Mouse (Mus musculus): ENCODE data around the gene Syt15.

Syt15 gene

DNA sequence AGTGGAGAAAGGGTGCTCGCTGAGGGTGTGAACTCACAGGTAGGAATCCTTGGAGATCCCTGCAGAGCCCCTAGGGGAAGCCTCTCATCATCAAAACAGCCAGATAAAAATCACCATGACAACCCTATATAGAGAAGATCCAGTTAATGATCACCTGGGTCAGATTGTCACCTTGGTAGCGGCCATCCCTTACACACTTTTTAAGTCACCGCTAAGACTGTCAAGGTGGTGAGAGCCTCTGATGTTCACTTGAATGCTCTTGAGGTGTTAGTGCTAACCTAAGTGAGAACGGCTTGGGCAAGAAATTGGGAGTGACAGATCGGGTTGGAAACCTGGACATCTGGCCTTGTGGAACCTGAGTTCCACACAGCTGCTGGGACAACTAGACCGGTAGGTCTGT lies at the start of gene Syt15:
Gene Syt15 (plus strand): TSS at position 301 of the 400 bp plus-strand sequence.
- no peak for DNase-seq (ENCODE audit: low spot score in 2 of 2)

DNA sequence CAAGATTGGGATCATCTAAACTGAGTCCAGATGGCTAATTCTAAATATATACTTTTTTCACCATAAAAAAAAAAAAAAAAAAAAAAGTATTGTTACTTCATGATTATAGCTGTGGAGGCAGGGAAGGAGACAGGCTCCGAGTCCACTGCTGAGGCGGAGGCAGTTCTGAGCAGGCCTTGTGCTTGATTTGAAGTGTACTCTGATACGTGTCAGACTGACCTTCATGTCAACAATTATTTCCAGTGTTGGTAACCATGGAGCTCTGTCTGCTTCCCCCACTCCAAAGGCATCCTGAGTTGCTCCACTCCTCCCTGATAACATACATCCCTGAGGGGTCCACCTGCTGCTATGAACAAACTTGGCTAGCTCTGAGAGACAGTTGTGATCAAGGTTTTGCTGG lies 48.3 kb upstream of the Syt15 start:
- DNase-seq (ENCODE audit: low spot score in 2 of 2) = no peak

DNA sequence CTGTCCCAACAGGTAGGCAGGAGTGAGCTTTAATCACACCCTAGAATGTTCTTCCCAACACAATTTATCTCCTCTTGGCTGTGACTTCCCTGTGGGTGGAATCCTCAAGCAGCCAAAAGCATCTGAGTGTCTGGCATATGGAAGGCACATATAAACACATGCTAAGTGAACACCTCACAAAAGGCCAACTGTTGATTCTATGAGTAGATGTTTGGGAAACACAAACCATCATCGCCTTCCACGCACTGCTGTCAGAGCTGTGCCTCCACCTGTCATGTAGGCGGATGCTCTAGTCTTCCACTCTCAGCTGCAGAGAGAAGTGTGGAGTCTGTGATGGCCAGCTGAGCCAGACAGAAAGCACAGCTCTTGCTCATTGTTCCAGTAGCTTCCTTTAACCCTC lies 40.0 kb upstream of the Syt15 start:
- peak; percentile 57 to 89 for DNase-seq (ENCODE audit: low spot score in 2 of 2)

DNA sequence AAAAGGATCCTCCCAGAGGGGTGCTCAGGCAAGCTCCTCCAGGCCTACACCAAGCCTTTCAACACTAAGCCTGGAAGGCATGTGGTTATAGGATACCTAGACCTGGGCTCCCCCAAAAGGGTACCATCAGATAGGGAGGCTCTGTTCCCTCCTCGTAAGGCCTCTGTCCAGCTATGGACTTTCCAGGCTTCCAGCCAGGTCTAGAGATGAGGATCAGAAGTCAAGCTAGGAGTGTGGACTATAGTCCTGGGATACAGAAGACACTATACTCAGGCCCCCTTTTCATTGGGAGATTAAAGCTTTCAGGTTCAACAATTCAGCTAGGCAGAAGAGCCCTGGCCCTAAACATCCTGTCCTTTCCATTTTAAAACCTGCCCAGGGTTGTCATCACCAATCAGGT lies 36.3 kb upstream of the Syt15 start:
- no peak for DNase-seq (ENCODE audit: low spot score in 2 of 2)

DNA sequence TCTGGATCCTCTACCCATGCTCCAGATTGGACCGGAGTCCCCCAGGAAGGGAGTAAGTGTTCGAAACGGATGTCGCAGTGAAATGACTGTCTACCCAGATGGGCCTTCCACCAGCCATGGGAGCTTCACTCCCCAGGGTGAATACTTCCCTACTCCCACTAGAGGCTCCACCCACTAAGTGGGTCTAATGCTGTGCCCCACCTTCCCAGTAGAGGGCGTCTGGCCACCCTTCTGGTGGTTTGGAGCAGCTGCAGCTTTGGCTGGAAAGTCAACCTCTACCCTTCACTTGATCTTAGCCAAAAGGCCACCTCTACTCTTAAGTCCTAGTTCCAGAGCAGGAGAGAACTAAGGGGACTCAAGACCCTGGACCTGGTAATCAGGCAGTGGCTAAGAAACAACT lies 30.8 kb upstream of the Syt15 start:
- DNase-seq (ENCODE audit: low spot score in 2 of 2) = peak in 1 of 2 experiments; percentile 28

DNA sequence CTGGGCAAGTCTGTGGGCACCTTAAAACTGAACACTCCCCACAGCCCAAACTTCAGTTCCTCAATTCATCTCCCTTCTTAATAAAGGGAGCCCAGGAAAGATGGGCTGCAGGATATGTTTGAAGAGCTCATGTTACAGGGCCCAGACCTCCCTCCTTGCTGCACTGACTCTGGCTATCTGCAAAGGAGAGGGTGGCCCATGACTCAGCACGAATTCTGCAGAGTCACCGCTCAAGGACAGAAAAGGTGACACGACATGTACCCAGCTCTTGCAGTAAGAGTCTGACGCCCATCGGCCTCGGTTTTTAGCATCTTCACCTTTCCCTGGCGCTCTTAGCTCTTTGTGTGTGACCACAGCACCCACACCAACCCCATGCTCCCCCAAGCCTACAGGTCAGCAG lies 29.0 kb upstream of the Syt15 start:
- no peak for DNase-seq (ENCODE audit: low spot score in 2 of 2)

DNA sequence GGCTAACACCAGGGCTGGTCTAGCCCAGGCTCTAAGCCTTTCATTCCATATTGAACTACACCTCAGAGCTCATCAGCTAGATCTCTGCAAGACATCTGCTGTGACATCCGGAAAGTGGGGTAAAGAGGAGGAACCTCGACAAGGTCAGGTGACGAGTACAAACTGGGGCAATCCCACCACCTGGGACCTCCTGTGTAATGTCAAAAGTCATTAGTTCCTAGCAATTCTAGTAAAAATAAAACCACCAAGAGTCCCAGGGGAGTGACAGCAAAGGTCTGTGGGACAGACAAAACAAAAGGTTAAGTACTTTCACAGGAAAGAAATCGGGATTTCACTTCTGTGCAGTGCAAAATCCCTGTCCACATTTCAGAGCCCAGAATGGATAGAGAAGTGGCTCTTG lies 25.5 kb upstream of the Syt15 start:
- DNase-seq (ENCODE audit: low spot score in 2 of 2) = no peak

DNA sequence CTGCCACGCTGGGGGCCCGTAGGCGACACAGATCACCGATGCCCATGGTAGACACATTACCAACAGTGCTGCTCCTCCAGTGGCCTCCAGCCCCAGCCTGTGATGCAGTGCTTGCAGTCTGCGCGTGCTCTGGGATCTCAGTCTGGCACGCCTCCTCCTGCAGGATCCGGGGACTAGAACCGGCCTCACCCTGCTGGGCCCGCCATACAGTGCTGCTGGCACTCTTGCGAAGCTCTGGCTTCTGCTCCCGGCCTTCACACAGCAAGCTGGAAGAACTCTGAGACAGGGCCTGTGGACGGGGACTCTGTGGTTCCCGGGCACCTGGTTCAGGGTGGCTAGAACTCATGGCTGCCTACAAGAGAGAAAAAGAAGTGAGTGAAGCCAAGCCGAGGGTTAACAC lies 23.9 kb upstream of the Syt15 start:
- no peak for DNase-seq (ENCODE audit: low spot score in 2 of 2)

DNA sequence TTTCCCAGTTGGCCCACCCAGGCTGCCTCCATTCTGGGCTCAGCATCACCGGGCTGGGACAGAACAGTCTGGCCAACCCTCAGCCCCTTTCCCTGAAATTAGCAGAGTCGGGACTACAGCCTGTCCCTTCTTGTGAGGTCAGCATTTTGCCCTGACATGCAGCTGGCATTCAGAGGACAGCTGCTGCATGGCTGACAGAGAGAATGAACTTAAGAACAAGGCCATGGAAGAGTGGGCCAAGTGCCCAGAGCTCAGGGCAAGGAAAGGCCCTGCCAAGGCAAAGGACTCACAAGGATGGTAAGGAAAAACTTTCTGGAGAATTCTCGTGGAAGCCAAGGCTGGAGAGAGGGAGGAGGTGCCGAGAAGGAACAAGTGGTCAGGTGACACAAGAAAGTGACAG lies 22.7 kb upstream of the Syt15 start:
- no peak for DNase-seq (ENCODE audit: low spot score in 2 of 2)

DNA sequence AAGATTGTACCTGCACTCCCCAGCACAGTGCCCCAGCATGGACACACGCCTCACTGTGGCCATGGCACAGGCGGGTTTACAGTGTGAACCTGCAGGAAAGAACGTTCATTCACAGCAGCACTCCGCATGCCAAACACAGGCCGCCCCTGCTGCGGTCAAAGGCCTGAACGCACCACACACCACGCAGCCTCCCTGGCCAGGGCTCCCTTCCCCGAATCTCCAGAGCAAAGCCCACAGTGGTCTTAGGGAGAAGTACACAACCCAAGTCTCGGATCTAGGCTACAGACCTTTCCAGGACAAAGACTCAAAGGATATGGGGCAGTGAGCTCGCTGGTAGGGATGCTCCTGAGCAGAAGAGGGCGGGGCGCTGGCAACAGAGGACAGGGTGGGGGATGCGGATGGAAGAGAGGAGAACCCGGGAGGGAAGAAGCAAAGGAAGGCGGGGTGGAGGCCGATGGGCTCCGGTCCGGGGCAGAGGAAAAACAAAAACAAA lies 18.6 kb upstream of the Syt15 start:
- no peak for DNase-seq (ENCODE audit: low spot score in 2 of 2)

DNA sequence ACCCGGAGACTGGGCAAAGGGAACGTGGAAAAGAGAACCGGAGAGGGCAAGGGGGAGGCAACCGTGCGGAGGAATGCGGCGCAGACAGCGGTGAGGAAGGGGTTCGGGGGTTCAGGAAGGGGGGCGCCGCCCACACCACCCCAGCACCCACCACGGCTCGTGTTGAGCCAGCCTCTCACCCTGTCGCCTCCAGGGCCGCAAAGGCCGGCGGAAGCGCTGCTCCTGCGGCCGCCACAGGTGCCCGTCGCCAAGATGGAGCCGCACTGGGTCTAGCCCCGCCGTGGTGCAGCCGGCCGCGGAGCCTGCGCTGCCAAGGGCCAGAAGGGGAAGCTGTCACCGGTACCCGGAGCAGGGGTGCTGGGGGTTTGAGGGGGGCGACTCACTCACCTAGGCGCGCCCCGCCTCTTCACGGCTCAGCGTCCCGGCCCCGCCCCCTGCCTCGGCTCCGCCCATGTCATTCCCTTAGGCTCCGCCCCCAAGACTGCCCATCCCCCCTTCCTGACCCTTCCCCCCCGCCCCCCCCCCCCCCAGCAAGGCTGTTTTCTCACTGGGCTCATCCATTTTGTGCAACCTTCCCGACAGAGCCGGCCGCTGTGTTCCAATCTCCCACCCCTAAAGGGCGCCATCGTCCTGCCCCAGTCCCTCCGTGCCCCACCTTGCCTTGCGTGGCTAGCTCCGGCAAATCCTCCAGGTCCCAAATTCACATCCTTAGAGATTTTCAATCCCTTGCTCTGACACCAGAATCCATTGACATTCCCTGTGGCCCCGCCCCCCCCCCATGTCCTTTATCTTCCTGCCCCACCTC lies 18.0 kb upstream of the Syt15 start, which contains the start of gene Gprin2:
Gene Gprin2 (minus strand): TSS at position 423 of the 805 bp plus-strand sequence.
- no peak for DNase-seq (ENCODE audit: low spot score in 2 of 2)

DNA sequence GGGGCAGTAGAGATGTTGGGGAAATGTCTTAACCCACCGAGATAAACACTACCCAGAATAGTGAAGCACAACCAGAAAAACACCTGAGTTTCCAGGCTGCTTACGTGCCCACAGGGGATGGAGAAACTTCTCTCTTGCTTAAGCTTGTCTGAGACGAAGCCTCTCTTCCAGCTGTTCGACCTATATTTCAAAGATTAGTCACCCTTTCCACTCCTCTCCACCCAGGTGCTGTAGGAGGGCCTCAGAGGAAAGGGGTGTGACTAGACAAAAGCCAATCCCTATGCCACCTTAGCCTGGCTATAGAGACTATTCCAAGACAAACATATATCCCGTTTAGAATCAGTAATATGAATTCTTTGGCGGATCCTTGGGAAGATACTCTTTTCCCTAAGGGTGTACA lies 11.4 kb upstream of the Syt15 start:
- no peak for DNase-seq (ENCODE audit: low spot score in 2 of 2)

DNA sequence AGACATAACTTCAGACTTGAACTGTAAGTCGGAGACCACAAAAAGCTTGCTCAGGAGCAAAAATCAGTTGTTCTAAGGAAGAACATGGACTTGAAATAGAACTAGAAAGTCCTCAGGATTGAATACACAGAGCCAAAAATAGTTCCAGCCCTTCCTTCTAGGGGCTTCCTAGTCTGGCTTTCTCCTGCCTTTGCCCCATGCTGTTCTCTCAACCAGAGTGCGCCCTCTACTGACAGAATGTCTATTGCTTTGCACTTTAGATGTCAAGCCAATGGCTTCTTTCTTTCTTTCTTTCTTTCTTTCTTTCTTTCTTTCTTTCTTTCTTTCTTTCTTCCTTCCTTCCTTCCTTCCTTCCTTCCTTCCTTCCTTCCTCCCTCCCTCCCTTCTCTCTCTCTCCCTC lies 10.7 kb upstream of the Syt15 start:
- peak in 1 of 2 experiments; percentile 52 for DNase-seq (ENCODE audit: low spot score in 2 of 2)

DNA sequence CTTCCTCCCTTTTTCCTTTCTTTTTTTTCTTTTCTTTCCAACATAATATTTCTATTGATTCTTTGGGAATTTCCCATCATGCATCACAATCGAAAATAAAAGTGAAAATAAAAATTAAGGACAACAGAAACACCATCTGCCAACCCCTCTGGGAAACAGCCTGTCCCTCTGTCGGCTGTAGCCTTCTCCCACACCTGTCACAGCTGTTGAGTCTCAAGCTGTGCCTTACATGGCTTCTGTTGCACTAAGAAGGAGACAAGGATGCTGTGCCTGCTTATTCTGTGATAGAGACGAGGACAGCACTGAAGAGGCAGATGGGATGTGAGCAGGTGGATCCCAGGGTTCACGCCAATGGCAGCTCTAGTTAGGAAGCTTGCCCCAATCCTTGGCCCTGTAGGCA lies 10.3 kb upstream of the Syt15 start:
- DNase-seq (ENCODE audit: low spot score in 2 of 2) = no peak

DNA sequence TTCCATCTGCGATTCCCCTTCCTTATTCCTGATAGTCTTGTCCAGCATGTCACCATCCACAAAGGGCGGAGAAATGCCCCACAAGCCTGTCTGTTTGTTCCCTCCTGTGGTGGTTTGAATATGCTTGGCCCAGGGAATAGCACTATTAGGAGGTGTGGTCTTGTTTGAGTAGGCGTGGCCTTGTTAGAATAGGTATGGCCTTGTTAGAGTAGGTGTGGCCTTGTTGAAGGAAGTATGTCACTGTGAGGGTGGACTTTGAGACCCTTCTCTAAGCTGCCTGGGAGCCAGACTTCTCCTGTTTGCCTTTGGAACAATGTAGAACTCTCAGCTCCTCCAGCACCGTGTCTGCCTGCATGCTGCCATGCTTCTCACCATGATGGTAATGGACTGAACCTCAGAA lies 9.5 kb upstream of the Syt15 start:
- DNase-seq (ENCODE audit: low spot score in 2 of 2) = no peak

DNA sequence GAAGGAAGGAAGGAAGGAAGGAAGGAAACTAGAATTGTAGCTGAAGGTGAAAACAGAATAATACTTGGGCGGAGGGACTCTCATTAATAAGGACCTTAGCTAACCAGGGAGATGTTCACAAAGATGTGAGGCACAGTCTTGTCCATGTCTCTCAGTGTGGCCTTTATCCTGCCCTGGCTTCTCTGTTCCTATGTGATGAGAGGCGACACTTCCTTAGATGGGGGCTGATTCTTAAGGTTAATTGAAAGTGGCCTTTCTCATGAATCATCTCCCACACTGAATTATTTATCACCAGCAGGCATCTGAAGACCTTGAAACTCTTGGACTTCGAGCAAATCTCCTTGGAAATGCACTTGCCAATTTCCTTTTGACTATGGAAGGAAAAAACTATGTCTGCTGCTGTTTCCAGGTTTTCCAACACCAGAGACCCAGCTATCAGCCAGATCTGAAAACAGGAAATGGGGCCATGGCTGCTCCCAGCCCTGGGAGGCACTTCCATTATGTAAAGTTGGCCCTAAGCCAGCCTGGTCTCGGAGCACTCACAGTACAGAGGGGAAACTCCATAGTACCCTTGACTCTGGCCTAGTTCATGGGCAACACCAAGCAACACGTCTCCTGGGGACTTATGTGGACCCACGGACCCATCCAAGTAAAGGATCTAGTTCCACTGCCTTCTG lies 3.8 kb upstream of the Syt15 start:
- DNase-seq (ENCODE audit: low spot score in 2 of 2) = no peak

DNA sequence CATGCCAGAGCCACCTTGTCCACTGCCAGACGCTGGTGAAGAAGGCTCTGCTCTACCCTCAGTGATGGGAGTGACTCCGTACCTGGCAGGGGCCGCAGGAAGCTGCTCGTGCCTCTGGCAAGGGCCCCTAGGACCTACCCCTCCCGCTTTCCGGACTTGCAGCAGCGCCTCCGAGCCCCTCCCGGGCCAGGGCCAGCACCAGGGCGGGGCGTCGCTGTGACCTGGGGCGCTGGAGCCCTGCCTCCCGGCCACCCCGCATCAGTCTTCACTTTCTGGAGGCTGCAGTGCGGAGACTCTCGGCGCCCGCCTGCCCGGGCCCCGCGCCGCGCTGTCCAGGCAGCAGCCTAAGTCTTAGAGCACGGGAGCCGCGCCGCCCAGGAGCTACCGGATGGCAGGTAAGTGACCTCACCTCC lies 397 bp downstream of the Syt15 start:
- no peak for DNase-seq (ENCODE audit: low spot score in 2 of 2)

DNA sequence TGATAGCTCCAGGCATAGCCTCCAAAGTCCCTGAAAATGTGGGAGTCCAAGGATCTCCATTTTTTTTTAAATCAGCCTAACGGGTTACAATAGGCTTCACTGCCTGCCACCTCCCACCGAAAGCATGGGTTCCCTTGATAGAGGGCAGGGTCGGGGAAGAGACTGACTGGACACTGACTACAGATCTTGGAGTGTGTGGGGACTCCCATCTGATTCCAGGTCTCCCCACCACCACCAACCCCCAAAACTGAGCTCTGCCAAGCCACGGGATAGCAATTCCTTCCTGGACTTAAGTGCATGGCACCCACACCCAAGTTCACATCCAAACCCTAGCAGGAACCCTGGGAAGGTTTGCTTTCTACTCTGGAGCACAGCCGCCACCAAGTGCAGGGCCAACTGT lies 1.0 kb downstream of the Syt15 start:
- no peak for DNase-seq (ENCODE audit: low spot score in 2 of 2)

DNA sequence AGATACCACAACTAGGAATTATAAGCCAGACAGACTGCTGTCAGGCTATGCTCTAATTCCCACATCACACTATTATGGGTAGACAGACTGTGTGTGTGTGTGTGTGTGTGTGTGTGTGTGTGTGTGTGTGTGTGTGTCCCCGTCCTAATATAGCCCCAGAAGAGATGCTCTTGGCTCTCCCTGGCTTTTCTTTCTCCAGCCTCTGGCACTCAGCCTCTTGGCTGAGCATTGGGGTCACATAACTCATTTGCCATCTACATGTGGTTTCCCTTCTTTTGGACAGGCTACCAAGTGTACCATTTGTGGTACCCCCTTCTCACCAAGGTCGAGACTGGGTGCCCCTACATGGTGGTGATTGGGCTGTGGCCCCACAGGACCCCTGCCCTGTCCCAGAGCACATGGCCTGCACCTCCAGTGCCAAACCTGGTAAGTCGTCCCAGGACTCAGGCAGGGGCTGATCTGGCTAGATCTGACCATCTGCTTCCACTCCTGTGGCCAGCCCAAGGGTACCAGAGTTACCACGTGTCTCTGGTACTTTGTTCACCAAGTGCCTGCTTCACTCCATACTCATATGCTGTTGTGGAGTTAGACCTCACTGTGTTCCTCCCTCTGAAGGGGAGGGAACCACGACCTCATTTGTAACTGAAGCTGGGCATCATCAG lies 2.2 kb downstream of the Syt15 start:
- DNase-seq (ENCODE audit: low spot score in 2 of 2) = no peak

DNA sequence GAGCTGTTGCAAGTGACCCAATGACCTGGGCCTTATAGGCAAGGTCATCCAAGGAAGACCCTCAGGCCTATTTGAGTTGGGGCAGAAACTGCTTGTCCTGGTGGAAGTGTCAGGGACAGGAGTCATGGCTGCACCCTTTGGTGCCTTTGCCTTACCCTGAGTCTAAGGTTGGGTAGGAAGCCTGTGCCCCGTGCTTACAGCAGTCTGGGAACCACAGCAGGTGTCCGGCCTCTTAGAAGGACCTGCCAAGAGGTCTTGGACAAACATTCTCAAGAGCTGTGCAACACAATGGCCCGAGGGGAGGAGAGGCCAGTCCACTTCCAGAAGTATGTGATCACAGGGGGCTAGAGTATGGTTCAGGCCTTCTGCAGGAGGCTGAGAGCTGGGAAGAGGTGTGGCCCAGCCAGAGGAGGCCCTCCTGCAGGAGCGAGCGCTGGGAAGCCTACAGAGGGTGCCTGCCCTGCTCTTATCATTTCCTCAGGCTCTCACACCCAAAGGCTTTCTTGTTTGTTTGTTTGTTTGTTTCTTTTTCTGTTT lies 4.0 kb downstream of the Syt15 start:
- no peak for DNase-seq (ENCODE audit: low spot score in 2 of 2)

DNA sequence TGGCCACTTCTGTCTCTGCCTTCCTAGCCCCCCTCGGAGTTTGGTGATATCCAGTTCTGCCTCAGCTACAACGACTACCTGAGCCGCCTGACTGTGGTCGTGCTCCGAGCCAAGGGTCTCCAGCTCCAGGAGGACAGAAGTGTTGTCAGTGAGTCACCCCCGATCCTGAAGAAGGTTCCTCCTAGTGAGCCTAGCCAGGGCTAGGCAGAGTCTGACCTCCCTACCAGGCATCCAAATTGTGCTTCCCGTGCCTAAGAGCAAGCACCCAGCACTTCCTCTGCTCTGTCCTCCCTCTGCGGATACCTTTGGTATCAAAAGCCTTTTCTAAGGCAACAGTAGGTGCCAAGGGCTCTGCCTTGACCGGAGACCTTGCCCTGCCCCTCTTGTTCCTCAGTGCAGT lies 6.6 kb downstream of the Syt15 start:
- no peak for DNase-seq (ENCODE audit: low spot score in 2 of 2)

DNA sequence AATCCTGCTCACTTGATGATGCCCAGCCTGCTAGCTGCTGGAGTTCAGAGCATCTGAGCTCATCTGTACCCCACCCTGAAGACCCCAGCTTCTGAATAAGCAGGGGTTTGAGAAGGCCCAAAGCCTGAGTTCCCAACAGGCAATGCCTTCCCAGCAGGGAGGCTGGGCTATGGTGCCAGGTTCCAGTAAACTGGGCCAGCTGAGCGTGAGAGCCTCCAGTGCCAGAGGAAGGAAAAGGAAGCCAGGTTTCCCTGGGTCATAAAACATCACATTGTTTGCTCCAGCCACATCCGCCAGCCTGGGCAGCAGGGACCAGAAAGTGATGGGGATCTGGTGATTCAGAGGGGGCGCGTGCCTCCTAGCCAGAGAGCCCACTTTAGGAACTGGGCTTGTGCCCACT lies 7.2 kb downstream of the Syt15 start:
- peak in 1 of 2 experiments; percentile 9 for DNase-seq (ENCODE audit: low spot score in 2 of 2)

Data from frontal cortex, postnatal 36 days (tissue).